Mouse (Mus musculus) hematopoietic multipotent progenitor cell, adult 10-12 weeks (in vitro differentiated cells): ENCODE data around the gene Gm5741. TPM values are rescaled to one million over a fixed set of nuclear protein-coding genes. Genes with fewer than 3 reads are reported as not detected.

Experiments used
- polyA plus RNA-seq: library from polyadenylated mRNA; stranded (reverse); fragments of >175 nt; gene quantifications from 2 replicates; pipeline ENCODE4 v1.2.3, GENCODE M21; 2012; ENCODE audit warnings: low replicate concordance

Gene Gm5741
- polyA plus RNA-seq = 1.1 TPM in 1 of 2 replicates, not detected in the other

DNA sequence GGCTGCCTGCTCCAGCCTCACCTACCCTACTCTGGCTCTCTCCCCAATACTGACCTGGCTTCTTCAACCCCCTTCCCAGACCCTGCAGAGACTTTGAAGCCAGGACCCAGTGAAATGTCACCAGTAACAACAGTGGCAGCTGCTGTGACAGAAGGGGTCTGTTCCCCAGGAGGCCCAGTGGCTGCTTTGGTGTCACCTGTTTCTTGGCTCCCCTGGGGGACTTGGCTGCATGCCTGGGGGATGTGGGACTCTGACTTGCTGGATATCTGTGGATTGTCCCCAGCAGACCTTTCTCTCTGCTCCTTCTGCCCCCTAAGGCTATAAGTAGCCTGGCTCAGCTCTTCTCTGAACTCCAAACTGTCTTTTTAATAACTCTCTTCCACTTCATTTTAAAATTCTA lies at the start of gene Gm5741:
Gm5741 (minus strand) TSS at position 1 of the 400 bp plus-strand sequence.

GRCm38 (mm10) chr8:85083108-85083813 lies 15.5 kb upstream of the Gm5741 start, which contains the start of gene Man2b1:
Man2b1 (plus strand) TSS chr8:85083270.

GRCm38 (mm10) chr8:85081216-85081555 lies 13.4 kb upstream of the Gm5741 start, which contains the start of gene Wdr83:
Wdr83 (minus strand) TSS chr8:85081306.

DNA sequence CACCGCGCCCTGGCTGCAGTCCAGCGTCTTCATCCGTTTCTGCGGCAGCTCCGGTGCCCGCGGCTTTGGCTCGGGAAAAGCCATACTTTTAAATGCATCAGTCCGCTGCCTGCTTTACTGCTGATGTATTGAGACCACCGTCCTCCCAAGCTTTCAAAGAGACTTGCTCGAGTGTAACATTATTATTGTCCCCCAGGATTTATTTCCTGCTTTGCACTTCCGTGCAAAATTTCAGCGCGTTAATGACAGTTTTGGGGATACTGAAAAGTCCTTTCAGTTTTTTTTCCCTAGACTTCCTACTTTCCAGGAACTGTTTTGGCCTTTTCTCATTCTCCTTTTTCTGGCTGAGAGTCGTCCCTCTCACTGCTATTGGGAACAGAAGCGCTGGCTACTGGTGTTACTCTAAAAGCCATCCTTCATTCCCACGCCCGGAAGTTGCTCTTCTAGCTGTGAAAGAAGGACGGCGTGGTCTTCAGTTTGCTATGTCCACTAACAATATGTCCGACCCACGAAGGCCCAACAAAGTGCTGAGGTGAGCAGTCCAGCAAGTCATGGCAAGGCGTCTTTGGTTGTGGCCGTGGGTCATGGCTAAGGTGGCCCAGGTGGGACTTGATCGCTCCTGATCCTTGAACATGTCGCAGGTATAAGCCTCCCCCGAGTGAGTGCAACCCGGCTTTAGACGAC lies 12.9 kb upstream of the Gm5741 start, which contains the start of gene Wdr83os:
Wdr83os (plus strand) TSS at position 209 of the 684 bp plus-strand sequence.

DNA sequence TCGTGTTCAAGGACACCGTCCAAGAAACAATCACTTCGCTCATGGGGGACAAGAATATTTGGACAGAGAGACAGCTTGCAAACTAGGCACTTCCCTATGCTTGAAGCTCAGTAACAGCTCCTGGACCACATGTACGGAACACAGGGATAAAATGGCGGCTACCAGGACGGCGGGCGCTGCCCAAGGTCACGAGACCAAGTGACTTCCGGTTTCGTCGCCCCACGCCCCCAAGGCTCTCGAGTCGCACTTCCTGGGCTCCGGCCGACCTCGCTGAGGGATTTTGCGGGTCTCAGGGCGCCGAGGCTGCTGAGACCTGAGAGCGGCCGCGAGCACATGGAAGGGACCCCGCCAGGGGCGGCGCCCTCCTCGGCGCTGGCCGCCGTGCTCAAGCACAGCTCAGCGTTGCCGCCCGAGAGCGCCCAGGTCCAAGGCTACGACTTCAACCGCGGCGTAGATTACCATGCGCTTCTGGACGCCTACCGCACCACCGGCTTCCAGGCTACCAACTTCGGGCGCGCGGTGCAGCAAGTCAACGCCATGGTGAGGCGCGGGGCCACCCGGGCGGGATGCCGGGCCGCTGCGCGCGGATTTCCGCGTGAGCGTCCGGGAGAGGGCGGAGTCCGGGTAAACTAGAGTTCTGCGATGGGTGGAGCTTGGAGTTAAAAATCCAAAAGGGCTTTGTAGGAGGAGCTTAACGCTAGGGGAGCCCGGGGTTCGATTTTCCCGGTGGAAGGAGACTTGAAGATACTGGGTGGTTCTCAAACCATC lies 3.9 kb upstream of the Gm5741 start, which contains the start of gene Dhps:
Dhps (plus strand) TSS at position 244 of the 768 bp plus-strand sequence.

DNA sequence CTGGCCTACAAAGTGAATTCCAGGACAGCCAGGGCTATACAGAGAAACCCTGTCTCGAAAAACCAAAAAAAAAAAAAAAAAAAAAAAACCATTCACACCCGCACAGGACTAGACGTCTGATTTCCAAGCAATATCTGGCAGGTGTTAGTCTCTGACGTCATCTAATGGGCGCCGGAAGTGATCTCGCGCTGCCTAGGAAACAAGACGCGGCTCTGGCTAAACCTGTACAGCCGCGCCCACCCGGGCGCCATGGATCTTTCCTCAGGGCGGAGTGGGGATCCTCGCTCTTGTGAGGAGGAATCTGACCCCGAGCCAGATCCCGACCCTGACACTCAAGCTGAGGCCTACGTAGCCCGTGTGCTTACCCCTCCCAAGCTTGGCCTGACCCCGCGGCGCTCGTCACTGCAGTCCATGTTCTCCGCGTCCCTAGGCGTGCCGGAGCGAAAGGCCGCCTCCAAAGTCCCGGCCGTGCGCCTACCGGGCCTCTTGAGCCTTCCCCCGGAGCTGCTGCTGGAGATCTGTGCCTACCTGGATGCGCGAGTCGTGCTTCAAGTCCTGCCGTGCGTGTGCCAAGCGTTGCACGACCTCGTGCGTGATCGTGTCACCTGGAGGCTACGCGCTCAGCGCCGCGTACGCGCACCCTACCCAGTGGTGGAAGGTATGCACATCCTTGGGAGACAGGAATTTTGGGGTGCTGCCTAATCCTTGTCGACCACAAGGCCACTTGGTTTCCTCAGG lies 7.7 kb downstream of the Gm5741 start, which contains the start of gene Fbxw9:
Fbxw9 (plus strand) TSS at position 177 of the 738 bp plus-strand sequence.

GRCm38 (mm10) chr8:85036718-85037365 lies 30.9 kb downstream of the Gm5741 start, which contains the start of gene Tnpo2:
Tnpo2 (plus strand) TSS chr8:85036915.

GRCm38 (mm10) chr8:85026670-85027515 lies 40.9 kb downstream of the Gm5741 start, which contains the start of gene Trir:
Trir (plus strand) TSS chr8:85026823.

GRCm38 (mm10) chr8:85025098-85025932 lies 42.5 kb downstream of the Gm5741 start, which contains the start of gene Asna1:
Asna1 (minus strand) TSS chr8:85025281.

Other genes starting within 250 kb of the Gm5741 start
- 1.8 and 2.7 TPM in 2 replicates for gene Dand5, start 245.2 kb downstream of the Gm5741 start, polyA plus RNA-seq
- gene Gadd45gip1, start 236.5 kb downstream of the Gm5741 start, polyA plus RNA-seq = 27.9 and 40.8 TPM in 2 replicates
- gene Rad23a, start 227.3 kb downstream of the Gm5741 start, polyA plus RNA-seq = 457 and 479 TPM in 2 replicates
- gene Calr, start 221.0 kb downstream of the Gm5741 start, polyA plus RNA-seq = 286 and 333 TPM in 2 replicates
- 28.3 and 50.1 TPM in 2 replicates for gene Farsa, start 211.0 kb downstream of the Gm5741 start, polyA plus RNA-seq
- 12.7 and 13.2 TPM in 2 replicates for gene Syce2, start 195.9 kb downstream of the Gm5741 start, polyA plus RNA-seq
- 22.8 and 49.5 TPM in 2 replicates for gene Gcdh, start 174.1 kb downstream of the Gm5741 start, polyA plus RNA-seq
- 15.8 and 107 TPM in 2 replicates for gene Klf1, start 166.1 kb downstream of the Gm5741 start, polyA plus RNA-seq
- 13.7 and 72.9 TPM in 2 replicates for gene Dnase2a, start 159.4 kb downstream of the Gm5741 start, polyA plus RNA-seq
- 1.4 and 2.3 TPM in 2 replicates for gene Mast1, start 130.6 kb downstream of the Gm5741 start, polyA plus RNA-seq
- not detected in 2 replicates for gene Rtbdn, start 121.0 kb downstream of the Gm5741 start, polyA plus RNA-seq
- not detected in 2 replicates for gene Gm49661, start 98.5 kb downstream of the Gm5741 start, polyA plus RNA-seq
- gene Prdx2, start 98.4 kb downstream of the Gm5741 start, polyA plus RNA-seq = 10.7 and 94.5 TPM in 2 replicates
- 196 and 282 TPM in 2 replicates for gene Rnaseh2a, start 98.2 kb downstream of the Gm5741 start, polyA plus RNA-seq
- 324 and 1,538 TPM in 2 replicates for gene Junb, start 89.3 kb downstream of the Gm5741 start, polyA plus RNA-seq
- gene Hook2, start 77.4 kb downstream of the Gm5741 start, polyA plus RNA-seq = 6.5 and 8.4 TPM in 2 replicates
- gene Best2, start 53.5 kb downstream of the Gm5741 start, polyA plus RNA-seq = not detected in 2 replicates
- 55.1 and 111 TPM in 2 replicates for gene Asna1, start 42.7 kb downstream of the Gm5741 start, polyA plus RNA-seq
- gene Trir, start 41.2 kb downstream of the Gm5741 start, polyA plus RNA-seq = 260 and 442 TPM in 2 replicates
- 9.5 and 12.9 TPM in 2 replicates for gene Tnpo2, start 31.1 kb downstream of the Gm5741 start, polyA plus RNA-seq
- gene Fbxw9, start 7.9 kb downstream of the Gm5741 start, polyA plus RNA-seq = 20.6 and 23.5 TPM in 2 replicates
- 31.6 and 110 TPM in 2 replicates for gene Dhps, start 3.8 kb upstream of the Gm5741 start, polyA plus RNA-seq
- gene Wdr83os, start 12.8 kb upstream of the Gm5741 start, polyA plus RNA-seq = 5.6 and 16.3 TPM in 2 replicates
- 8.9 and 19.5 TPM in 2 replicates for gene Wdr83, start 13.3 kb upstream of the Gm5741 start, polyA plus RNA-seq
- gene Man2b1, start 15.3 kb upstream of the Gm5741 start, polyA plus RNA-seq = 27.4 and 79.7 TPM in 2 replicates
- not detected in 2 replicates for gene Zfp791, start 55.1 kb upstream of the Gm5741 start, polyA plus RNA-seq
- gene Cks1brt, start 83.9 kb upstream of the Gm5741 start, polyA plus RNA-seq = not detected in 2 replicates
- not detected in 2 replicates for gene Olfr371, start 158.0 kb upstream of the Gm5741 start, polyA plus RNA-seq
- gene Orc6, start 231.7 kb upstream of the Gm5741 start, polyA plus RNA-seq = 0.11 and 5.3 TPM in 2 replicates
- gene Vps35, start 231.8 kb upstream of the Gm5741 start, polyA plus RNA-seq = 1.5 and 4.9 TPM in 2 replicates